In genomic region chr4:121208911-121209310, GRCm38 (mm10) we compare ENCODE assay signal across 16 mouse cellular contexts.
"Had no signal": no experiment of that assay in that cellular context is flagged by ENCODE, and none has a peak within 500 bp of the region (broad histone marks: within the 10 kb centered on the region; RNA-seq: fewer than 3 reads in every experiment).

No protein-coding gene starts in this region.

- H3K4me2 ChIP-seq: liver, embryonic 13.5 days; midbrain, embryonic 12.5 days; midbrain, embryonic 15.5 days; neural tube, embryonic 13.5 days had no signal

- DNase-seq: kidney, adult 2 months; kidney, postnatal 10 days; kidney, postnatal 36 days; layer of hippocampus, postnatal 36 days; liver, embryonic 13.5 days; lung, adult 2 months; lung, postnatal 14 days; lung, postnatal 4 days; thymus, adult 18-20 months; thymus, postnatal 36 days had no signal

- H3K27me3 ChIP-seq: liver, embryonic 13.5 days; midbrain, embryonic 12.5 days; midbrain, embryonic 15.5 days; neural tube, embryonic 13.5 days had no signal

- H3K27ac ChIP-seq: left cerebral cortex, adult 2 months; liver, embryonic 13.5 days; midbrain, embryonic 12.5 days; midbrain, embryonic 15.5 days; neural tube, embryonic 13.5 days; stomach, postnatal 0 days had no signal

- ATAC-seq: midbrain, embryonic 15.5 days had no signal

- H3K4me3 ChIP-seq: left cerebral cortex, adult 2 months; liver, embryonic 13.5 days; midbrain, embryonic 12.5 days; midbrain, embryonic 15.5 days; myocyte; neural tube, embryonic 13.5 days had no signal

- H3K36me3 ChIP-seq: liver, embryonic 13.5 days; midbrain, embryonic 15.5 days; neural tube, embryonic 13.5 days had no signal

- H3K9ac ChIP-seq: liver, embryonic 13.5 days; midbrain, embryonic 12.5 days; midbrain, embryonic 15.5 days; neural tube, embryonic 13.5 days had no signal

- H3K9me3 ChIP-seq: liver, embryonic 13.5 days; midbrain, embryonic 12.5 days; midbrain, embryonic 15.5 days; neural tube, embryonic 13.5 days had no signal
